Mouse (Mus musculus): ENCODE measurements around the gene Gm9837.

Gm9837 gene

DNA sequence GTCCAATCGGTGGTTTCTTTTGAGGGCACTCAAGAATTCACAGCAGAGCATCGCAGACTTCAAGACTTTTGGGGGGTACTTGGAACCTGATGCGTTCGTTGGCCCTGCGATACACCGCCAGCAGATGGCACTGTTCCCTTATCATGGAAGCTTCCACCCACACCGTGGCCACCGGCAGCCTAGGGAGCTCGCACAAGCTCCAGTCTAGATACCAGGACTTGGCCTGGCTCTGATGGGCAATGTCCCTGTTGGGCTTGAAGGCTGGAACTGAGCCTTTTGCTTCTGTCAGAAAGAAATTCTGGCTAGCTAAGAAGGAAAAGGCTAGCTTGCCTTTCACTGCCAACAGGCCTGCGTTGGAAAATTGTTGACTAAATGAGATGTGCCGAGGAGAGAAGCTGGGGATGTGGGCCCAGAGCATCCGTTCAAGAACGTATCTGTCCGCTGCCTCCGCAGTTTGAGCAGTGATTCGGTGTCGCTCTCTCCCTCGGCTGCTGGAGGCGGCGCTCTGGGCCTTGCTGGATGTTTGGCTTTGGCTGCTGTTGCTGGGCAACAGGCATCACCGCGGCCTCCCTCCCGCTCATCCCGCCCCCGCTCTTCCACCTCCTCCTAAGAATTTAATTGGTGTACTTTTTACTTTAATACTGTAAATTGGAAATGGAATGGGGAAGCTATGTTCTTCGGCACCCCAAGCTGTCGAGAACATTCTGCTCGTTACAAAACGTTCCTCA, at the start of gene Gm9837:
Gene Gm9837 (minus strand): TSS at position 512 of the 728 bp plus-strand sequence.
- DNase-seq (ENCODE audit: low spot score in 2 of 2), result peak; percentile 94 to 96

DNA sequence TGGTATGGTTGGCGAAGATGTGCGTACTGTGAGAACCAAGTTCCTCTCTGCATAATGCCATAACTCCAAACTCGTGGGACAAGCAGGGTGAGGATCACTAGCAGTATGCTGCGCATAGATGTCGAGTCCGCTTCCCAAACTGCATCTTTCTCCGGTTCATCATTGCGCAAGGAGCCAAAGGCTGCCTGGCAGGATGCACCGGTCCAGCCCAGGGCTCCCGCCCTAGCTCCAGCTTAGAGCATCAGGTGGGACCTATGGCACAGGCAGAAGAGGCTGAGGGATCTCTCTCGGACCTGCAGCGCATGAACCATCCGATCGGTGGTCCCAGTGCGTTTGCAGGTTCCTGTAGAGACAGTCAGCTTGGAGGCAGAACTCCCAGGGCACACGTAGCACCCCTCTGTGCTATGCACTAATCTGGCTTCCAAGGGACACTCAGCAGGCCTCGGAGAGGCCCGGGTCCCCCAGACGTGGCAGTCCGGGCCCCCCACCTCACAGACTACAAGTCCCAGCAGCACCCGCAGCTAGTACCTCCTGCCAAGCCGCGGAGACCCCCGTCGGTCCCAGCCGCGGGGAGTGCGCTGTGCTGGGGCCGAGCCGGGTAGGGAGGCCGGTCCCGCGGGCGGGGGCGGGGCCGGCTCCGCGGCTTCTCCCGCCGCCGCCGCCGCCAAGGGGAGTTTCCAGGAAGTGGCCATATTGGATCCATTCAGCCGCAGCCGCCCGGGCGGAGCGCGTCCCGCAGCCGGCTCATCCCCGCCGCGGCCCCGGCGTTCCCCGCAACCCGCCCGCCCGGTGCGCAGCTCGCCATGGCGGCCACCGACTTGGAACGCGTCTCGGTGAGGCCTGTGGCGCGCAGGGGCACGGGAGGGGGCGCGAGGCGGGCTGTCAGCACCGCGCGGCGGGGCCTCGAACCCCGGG, 49.2 kb upstream of the Gm9837 start, which contains the start of gene Sept8:
Gene Sept8 (plus strand): TSS at position 51 of the 915 bp plus-strand sequence.
- peak; percentile 81 to 84 for DNase-seq (ENCODE audit: low spot score in 2 of 2)

DNA sequence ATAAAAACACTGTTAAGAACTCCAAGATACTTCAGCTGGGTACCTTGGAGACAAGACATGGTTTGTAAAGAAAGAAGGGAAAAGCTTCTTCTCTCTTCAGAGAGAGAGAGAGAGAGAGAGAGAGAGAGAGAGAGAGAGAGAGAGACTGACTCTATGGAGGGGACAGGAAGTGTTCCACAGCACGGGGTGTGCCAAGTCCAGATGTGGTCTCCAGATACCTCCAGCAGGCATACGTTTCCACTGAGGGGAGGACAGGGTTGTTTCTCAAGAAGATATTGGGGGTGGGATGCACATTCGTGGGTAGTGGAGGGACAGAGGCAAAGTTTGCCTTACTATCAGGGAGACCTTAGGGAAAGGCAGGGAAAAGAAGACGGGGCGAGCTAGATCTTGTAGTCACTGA, 48.5 kb upstream of the Gm9837 start:
- DNase-seq (ENCODE audit: low spot score in 2 of 2), result no peak

DNA sequence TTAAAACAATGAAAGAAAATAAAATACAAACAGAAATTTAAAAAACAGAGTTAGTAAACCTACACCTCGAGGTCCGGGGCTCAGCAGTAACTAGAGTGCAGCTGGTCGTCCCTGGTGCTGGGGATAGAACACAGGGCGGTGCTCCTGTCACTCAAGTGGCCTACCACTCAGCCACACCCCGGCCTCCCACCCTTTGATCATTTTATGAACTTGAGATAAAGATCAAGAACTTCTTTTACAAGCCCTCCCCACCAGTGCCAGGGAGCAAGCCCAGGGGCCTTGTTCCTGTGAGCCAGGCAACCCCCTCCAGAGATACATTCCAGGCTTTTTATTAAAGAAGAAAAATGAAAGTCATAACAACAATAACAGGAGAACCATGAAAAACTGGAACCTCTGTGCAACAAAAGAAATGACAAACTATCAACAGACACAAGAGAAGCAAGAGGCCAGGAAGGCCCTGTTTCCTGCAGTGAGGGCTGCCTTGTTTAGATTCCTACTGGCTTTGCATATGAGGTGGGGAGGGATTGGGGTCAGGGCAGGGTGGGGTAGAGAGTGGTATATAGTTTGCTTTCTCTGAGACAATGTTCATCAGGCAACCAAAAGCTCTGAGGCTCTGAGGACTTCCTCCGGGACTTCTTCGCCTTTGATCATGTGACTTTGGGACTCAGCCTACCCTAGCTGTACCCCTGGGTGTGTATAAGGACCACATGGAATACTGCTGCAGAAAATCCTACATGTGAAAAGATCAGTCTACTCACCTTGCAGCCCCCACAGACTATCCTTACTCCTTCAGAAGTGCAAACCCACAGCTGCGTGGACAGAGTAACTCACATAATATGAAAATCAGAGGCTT, 46.7 kb upstream of the Gm9837 start:
- no peak for DNase-seq (ENCODE audit: low spot score in 2 of 2)

DNA sequence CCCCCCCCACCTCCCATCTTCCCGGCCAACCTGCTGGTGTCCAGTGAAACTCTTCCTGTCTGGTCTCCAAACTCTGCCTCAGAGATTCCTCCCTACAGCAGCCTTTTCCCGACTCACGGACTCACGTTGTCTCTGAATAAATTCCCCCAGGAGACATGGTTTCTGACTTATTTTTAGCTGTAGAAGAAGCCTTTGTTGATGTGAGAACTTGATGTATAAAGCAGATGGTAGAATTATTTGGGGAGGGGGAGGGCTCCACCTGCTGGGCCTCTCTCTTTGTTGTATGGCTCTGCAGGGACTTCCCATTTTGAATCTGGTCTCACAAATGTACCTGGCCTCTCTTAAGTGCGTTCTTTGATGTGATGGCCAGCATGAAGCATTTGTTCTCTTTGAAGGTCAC, 40.1 kb upstream of the Gm9837 start:
- DNase-seq (ENCODE audit: low spot score in 2 of 2), result no peak

DNA sequence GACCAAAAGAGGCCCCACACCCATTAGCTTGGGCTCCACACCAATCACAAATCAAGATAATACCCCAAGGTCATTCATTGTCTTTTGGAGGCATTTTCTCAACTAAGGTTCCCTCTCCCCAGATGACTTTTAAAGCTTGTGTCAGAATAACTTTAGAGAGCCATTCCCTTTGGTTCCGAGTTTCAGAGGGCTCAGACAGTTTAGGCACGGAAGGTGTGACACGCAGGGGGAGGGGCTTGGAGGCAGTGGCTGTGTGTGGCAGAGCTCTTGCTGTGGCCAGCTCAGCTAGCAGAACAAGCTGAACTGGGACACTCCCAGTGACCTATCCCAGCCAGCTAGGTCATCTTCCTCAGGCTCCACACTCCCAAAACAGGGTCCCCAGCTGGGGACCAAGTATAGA, 38.3 kb upstream of the Gm9837 start:
- DNase-seq (ENCODE audit: low spot score in 2 of 2), result no peak

DNA sequence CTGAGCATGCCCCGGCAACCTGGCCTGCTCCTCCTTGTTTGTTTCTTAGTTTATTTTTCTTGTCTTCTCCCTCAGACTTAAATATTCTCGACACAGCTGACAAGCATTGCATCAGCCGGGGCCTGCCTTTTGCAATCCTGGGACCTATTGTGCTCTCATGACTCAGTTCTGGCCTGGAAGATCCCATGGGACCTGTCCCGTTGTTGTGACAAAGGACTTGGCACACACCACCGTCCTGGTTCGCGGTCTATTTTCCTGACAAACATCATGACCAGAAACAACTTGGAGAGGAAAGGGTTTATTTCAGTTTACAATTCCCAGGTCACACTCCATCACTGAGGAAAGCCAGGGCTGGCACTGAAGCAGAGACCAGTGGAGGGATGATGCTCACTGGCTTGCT, 37.9 kb upstream of the Gm9837 start:
- DNase-seq (ENCODE audit: low spot score in 2 of 2), result no peak

DNA sequence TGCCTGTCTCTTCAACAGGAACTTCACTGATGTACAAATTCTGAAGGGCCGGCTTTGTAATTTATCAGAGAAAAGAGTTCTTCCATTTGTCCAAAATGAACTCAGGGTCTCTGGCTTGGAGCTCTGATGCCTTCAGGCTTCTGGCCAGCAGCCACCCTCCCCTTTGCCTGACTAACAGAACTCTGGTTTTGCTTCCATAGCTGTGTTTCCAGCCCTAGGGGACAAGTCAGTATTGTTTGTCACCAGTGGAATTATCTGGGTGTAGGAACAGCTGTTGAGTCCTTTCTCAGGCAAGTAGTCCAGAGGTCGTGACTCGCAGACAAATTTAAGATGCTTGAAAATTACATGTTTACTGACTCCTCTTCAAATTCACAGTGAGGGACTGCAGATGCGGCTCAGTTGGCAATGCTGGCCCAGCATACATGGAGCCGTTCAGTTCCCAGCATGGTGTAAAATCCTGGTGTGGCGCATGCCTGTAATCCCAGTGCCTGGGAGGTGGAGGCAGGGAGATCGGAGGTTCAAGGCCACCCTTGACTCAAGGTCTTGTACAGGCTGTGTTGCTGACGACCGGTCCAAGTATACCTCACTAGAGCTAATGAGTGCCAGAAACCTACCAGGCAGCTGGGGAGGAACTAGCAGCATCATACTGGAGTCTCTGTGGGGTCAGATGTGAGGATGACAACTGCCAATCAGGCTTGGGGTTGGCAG, 37.0 kb upstream of the Gm9837 start:
- DNase-seq (ENCODE audit: low spot score in 2 of 2), result no peak

DNA sequence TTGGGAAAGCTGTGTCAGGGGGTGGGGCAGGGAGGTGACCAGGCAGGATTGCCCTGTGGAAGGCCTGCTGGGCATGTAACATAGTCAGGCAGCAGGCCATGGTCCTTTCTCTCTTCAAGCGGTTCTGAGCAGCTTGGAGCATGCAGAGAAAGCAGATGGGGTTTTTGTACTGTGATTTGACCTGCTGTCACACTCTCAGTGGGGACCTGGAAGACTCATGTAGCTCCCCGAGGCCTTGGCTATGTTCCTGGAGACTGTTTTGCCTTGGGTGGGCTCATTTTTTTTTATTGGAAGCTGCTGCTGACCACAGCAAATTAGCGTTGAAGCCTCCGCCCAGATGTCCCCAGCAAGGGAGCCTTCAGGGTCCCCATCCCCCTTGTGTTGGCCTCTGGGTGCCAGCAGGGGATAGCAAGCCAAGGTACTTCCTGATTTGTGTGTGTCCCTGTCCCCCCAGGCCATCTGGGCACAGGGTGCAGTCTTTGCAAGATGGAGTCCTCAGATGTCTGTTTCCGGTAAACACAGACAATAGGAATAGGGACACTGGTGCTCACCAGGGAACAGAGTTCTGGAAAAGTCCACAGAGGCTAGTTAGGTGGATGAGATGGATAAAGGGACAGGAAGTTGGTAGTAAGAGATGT, 34.9 kb upstream of the Gm9837 start:
- no peak for DNase-seq (ENCODE audit: low spot score in 2 of 2)

DNA sequence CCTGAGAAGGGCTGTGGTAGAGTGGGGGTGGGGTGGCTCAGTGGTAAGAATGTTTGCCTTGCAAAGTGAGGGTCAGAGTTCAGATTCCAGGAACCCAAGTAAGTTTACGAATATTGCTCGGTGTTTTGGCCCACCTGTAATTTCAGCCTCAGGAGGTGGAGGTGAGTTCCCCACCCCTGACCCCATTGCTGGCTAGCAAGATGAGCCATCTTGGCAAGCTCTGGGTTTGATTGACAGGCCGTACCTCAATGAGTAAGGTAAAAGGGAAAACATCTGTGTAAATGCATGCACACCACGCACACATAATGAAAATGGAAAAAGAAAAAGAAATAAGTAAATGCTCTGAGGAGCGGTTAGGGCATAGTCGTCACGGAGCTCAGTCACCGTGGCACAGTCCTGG, 34.1 kb upstream of the Gm9837 start:
- no peak for DNase-seq (ENCODE audit: low spot score in 2 of 2)

DNA sequence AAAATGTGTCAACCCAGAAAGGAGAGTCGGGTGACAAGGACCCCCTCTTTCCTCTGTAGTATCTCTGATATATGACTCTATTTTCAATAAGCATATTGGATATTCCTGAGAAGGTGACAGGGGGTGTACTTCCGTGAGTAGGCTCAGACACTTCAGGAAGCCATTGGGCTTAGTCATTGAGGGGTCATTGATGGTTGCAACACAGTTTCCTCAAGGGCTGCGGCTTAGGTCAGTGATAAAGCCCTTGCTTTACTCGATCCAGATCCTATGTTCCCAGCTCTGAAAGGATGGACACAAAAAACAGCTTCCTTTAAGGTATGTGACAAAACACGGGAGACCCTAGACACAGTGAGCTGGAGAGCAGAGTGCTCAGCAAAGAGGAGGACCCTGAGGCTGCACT, 33.5 kb upstream of the Gm9837 start:
- DNase-seq (ENCODE audit: low spot score in 2 of 2), result no peak

DNA sequence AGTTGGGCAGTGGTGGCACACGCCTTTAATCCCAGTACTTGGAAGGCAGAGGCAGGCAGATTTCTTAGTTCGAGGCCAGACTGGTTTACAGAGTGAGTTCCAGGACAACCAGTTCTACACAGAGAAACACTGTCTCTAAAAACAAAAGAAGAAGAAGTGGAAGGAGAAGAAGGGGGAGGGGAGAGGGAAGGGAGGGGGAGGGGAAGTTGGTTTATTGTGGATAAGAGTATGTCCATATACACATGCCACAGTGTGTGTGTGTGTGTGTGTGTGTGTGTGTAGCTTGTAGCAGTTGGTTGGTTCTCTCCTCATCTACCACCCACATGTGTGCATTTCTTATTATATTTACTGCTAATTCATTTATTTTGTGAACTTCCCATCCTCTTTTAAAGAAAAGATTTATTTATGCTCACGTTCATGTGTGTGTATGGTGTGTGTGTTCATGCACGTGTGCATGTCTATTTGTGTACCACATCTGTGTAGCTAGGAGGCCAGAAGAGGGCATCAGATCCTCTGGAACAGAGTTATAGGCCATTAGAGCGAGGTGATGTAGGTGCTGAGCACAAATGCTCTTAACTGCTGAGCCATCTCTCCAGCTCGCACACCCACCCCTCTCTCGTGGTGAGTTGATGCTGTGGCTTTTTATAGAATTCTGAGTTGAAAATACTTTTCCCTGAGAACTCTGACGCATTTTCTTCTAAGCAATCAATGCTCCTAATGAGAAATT, 31.9 kb upstream of the Gm9837 start:
- DNase-seq (ENCODE audit: low spot score in 2 of 2), result peak in 1 of 2 experiments; percentile 63

DNA sequence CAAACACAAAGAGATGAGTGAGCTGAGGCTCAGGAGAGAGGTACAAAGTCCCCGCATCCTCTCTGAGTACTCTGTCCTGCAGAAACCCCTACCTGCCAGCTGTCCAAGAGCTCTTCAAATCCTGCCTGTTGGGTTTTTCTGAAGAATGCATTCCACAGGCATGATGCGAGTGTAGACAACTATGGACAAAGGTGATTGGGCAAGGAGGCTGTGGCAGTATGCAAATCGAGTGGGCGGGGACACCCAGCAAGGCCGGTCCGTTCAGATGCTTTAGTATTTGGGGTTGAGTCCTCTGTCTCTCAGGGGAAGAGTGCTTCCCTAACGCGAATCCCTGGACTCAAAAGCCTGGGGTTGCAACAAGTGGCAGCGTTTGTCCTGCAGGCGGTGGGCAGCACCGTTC, 30.3 kb upstream of the Gm9837 start:
- no peak for DNase-seq (ENCODE audit: low spot score in 2 of 2)

DNA sequence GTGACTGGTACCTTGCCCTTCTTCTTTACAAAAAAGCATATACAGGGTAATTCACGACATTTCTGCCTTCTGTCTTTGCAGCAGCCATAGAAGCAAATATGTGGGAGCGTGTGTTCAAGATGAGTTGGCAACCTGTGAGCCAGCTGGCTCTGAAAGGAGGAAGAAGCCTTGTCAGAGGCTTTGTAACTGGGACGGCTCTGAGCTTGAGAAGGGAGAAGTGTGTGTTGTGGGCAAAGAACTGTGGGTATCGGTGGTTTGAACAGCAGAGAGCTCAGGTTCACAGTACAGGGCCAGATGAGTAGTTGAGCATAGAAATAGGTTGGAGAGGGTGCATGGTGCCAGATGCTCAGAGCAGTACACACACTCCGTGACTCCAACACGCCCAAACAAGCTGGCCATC, 26.7 kb upstream of the Gm9837 start:
- peak; percentile 59 to 65 for DNase-seq (ENCODE audit: low spot score in 2 of 2)

DNA sequence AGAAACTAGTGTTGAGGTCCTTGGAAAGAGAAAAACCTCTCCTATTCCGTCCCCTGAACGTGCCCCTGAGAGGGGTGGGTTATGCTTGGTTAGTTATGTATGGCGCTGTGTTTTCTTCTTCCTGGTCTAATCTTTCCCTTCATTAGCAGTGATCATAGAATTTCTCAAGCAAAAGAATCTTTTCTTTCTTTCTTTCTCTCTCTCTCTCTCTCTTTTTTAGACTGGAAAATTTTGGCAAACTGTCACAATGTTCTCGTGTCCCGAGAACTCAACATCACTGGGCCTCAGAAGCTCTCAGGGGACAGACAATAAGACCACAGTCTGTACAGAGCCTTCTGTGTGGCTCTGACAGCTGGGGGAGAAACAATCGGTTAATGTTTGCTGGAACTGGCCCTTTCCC, 25.1 kb upstream of the Gm9837 start:
- no peak for DNase-seq (ENCODE audit: low spot score in 2 of 2)

DNA sequence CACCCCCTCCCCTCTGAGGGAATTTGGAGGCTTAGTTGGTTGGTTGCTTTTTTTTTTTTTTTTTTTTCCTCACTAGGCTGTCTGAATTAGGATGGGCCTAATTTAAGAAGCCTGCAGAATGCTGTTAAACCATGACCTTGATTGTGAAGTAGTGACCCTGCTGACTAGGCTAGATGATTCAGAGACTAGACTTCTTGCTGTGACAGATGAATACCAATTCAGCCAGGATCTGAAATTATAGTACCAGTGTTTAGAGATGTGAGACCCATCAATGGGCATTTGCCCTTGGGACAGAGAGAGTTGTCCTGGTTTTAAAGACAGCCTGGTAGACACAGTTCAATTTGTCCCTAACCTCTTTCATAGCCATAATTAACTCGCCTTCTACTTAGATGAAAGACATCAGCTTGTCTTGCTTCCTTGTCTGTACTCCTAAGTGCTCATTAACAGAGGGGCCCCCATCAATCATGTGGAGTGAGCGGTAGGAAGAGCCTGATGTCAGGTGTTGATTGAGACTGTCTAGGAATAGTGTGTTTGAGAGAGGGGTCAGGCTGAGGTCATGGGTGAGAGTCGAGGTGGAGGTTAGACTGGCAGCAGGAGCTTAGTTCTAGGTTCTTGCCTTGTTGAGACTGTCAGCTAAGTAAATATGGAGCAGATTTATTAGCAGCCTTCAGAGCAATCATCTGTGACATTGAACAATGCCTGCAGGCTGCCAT, 23.1 kb upstream of the Gm9837 start:
- no peak for DNase-seq (ENCODE audit: low spot score in 2 of 2)

DNA sequence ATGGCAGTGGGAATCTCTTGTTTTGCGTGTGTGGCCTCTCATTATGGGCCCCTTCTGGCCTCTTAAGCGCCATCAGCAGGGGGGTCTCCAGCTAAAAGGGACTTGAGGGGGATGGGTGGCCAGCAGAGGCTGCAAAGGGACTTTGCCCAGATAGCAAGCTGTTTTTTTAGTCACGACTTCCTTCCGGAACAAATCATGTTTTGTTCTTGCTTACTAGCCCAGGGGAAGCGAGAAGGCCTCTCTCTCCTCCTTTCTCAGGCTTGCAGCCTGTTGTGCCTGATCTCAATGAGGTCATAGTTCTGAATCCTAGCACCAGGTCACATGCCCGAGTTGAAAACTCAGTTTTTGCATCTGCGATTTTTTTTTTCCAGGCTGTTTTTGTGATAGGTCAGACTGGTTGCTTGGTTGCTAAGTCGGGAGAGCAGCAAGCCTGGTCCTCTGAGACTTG, 21.7 kb upstream of the Gm9837 start:
- no peak for DNase-seq (ENCODE audit: low spot score in 2 of 2)

DNA sequence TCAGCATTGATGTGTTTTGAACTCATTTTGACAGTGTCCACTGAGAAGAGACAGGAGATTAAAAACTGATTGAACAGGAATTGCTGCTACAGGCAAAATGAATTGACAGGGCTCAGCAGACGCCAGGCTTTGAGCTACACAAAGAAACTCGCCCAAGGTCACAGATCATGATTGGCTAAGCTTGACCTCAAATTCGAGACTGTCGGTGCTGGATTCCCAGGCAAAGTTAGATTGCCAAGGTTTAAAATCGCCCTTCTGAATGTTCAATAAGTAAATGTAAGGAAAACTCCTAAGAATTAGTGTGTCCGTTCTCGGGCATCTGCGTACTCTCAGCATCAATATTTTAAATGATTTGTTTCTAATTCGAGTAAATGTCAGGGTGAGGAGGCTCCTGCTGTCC, 19.1 kb upstream of the Gm9837 start:
- no peak for DNase-seq (ENCODE audit: low spot score in 2 of 2)

DNA sequence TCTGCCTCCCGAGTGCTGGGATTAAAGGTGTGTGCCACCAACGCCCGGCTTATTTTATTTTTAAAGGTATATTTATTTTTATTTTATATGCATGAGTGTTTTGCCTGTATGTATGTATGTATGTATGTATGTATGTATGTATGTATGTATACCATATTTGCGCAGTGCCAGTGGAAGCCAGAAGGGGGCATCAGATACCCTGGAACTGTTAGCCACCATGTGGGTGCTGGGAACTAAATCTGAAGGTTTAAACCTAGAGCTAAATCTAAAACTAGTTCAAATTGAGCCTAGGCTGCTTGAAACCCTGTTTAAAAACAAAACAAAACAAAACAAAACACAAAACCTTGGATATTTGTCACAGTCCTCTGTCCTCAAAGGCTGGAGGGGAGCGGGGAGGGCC, 18.7 kb upstream of the Gm9837 start:
- no peak for DNase-seq (ENCODE audit: low spot score in 2 of 2)
